Mouse (Mus musculus): ENCODE data around the gene Fetub. TPM values are rescaled to one million over a fixed set of nuclear protein-coding genes. Genes with fewer than 3 reads are reported as not detected.
A peak's percentile ranks its signal among the peaks of the same experiment; 100 is the strongest.

Fetub gene
- 5.5 and 5.8 TPM in 2 replicates for polyA plus RNA-seq (2015; fragmentation: Nextera tagmentation; extraction: Ambion mirVana)

- Histone ChIP-seq H3K27ac (replicated peaks) (no peak within 1 kb of the TSS), H3K4me1 (peaks cover 6% of the 10 kb centered on the region; the same call in 1 of the 2 replicates), H3K4me3 (replicated peaks) (no peak within 1 kb of the TSS), H3K9ac (no peak within 1 kb of the TSS), H3K4me2 (replicated peaks) (no peak within 1 kb of the TSS), H3K27me3 (no peaks in the 10 kb centered on the region), H3K36me3 (no peaks in the 10 kb centered on the region), H3K9me3 (replicated peaks) (no peaks in the 10 kb centered on the region)
- peak; percentile 64 for ATAC-seq (ENCODE audit: insufficient number of reproducible peaks, low FRiP score, low TSS enrichment, low read depth)
- WGBS, result 87% methylated on average over 5 of the region's 5 CpGs
Observed at GRCm38 (mm10) chr16:22918034-22918433, at the start of gene Fetub. Gene Fetub (plus strand): TSS chr16:22918334.

- H3K36me3 ChIP-seq, result peaks cover 57% of the 10 kb centered on the region
- no peaks in the 10 kb centered on the region for H3K9me3 ChIP-seq (replicated peaks)
- H3K4me3 ChIP-seq (replicated peaks), result no peak overlapping the region
- no peak for ATAC-seq (ENCODE audit: insufficient number of reproducible peaks, low FRiP score, low TSS enrichment, low read depth)
- 91% methylated on average over 8 of the region's 8 CpGs for WGBS
- no peak overlapping the region for H3K4me2 ChIP-seq (replicated peaks)
- H3K4me1 ChIP-seq, result no peaks in the 10 kb centered on the region
- H3K27ac ChIP-seq (replicated peaks), result no peak overlapping the region
- no peak overlapping the region for H3K9ac ChIP-seq
- H3K27me3 ChIP-seq, result no peaks in the 10 kb centered on the region
Observed at GRCm38 (mm10) chr16:22872397-22872796, 45.7 kb upstream of the Fetub start.

- no peak for ATAC-seq (ENCODE audit: insufficient number of reproducible peaks, low FRiP score, low TSS enrichment, low read depth)
- Histone ChIP-seq H3K27ac (replicated peaks) (no peak overlapping the region), H3K4me2 (replicated peaks) (no peak overlapping the region), H3K4me1 (0 out of 2 replicates have a peak, but pooled peaks cover 7% of the 10 kb centered on the region), H3K9me3 (replicated peaks) (no peaks in the 10 kb centered on the region), H3K9ac (no peak overlapping the region), H3K4me3 (replicated peaks) (no peak overlapping the region), H3K36me3 (peaks cover 48% of the 10 kb centered on the region), H3K27me3 (no peaks in the 10 kb centered on the region)
- 78% methylated on average over 4 of the region's 4 CpGs for WGBS
Observed at GRCm38 (mm10) chr16:22873369-22873768, 44.8 kb upstream of the Fetub start.

- H3K4me2 ChIP-seq (replicated peaks), result no peak overlapping the region
- H3K9me3 ChIP-seq (replicated peaks), result no peaks in the 10 kb centered on the region
- H3K4me1 ChIP-seq, result peaks cover 19% of the 10 kb centered on the region
- H3K27me3 ChIP-seq, result no peaks in the 10 kb centered on the region
- 30% methylated on average over 9 of the region's 9 CpGs for WGBS
- H3K27ac ChIP-seq (replicated peaks), result no peak overlapping the region
- no peak overlapping the region for H3K9ac ChIP-seq
- H3K4me3 ChIP-seq (replicated peaks), result no peak overlapping the region
- ATAC-seq (ENCODE audit: insufficient number of reproducible peaks, low FRiP score, low TSS enrichment, low read depth), result no peak
- H3K36me3 ChIP-seq, result peaks cover 18% of the 10 kb centered on the region
Observed at GRCm38 (mm10) chr16:22876218-22877043, 41.7 kb upstream of the Fetub start.

GRCm38 (mm10) chr16:22877660-22878390, 40.3 kb upstream of the Fetub start:
- no peak for ATAC-seq (ENCODE audit: insufficient number of reproducible peaks, low FRiP score, low TSS enrichment, low read depth)
- no peaks in the 10 kb centered on the region for H3K9me3 ChIP-seq (replicated peaks)
- peaks cover 5% of the 10 kb centered on the region for H3K36me3 ChIP-seq
- H3K27ac ChIP-seq (replicated peaks), result no peak overlapping the region
- H3K4me1 ChIP-seq, result peaks cover 19% of the 10 kb centered on the region
- H3K4me3 ChIP-seq (replicated peaks), result no peak overlapping the region
- WGBS, result 62% methylated on average over 11 of the region's 11 CpGs
- H3K9ac ChIP-seq, result no peak overlapping the region
- H3K4me2 ChIP-seq (replicated peaks), result no peak overlapping the region
- no peaks in the 10 kb centered on the region for H3K27me3 ChIP-seq

DNA sequence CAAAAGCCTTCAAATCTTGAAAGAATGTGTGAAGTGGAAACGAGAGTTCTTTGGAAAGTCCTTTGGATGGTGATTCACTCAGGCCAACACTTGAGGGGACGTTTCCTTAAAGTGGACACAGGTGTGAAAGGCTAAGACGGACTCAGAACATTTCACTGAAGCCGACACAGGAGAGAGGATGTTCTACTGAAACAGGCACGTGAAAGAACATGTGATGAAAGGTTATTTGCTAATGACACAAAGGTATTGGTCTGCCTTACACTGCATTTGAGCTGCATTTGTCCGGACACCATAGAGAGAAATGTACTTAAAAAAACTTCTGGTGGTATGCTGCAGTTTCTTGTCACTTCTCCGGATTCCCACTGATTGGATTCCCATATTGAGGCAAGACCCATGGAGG, 39.4 kb upstream of the Fetub start:
- Histone ChIP-seq H3K4me2 (replicated peaks) (no peak overlapping the region), H3K27ac (replicated peaks) (no peak overlapping the region), H3K9ac (no peak overlapping the region), H3K4me3 (replicated peaks) (no peak overlapping the region), H3K27me3 (no peaks in the 10 kb centered on the region), H3K36me3 (no peaks in the 10 kb centered on the region), H3K9me3 (replicated peaks) (no peaks in the 10 kb centered on the region), H3K4me1 (peaks cover 19% of the 10 kb centered on the region)
- no peak for ATAC-seq (ENCODE audit: insufficient number of reproducible peaks, low FRiP score, low TSS enrichment, low read depth)
- 75% methylated on average over 7 of the region's 7 CpGs for WGBS

- ATAC-seq (ENCODE audit: insufficient number of reproducible peaks, low FRiP score, low TSS enrichment, low read depth), result no peak
- WGBS, result 41% methylated on average over 7 of the region's 7 CpGs
Observed at GRCm38 (mm10) chr16:22879945-22880595, 38.1 kb upstream of the Fetub start.

DNA sequence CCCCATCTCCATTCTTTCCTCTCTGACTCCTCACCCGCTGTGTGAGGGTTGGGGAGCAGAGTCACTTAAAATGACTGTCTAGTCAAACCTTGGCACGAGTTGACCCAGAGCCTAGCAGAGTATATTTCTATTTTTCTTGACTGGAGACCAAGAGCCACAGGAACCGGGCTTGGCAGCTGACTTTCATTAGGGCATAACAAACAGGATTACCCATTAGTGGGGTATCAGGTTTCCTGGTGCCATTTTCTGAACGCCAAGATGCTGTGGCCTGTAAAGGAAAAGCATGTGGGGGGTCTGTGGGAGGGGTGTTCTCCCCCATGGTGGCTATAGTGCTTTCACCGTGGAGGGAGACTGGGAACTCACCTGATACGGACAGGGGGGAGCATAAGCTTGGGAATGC, 37.2 kb upstream of the Fetub start:
- ATAC-seq (ENCODE audit: insufficient number of reproducible peaks, low FRiP score, low TSS enrichment, low read depth), result 0 out of 2 replicates have a peak, but pooled peaks have one; percentile 27
- no peak overlapping the region for H3K27ac ChIP-seq (replicated peaks)

More at GRCm38 (mm10) chr16:22879945-22880595, 38.1 kb upstream of the Fetub start:
- H3K4me3 ChIP-seq (replicated peaks), result no peak overlapping the region
- H3K4me1 ChIP-seq, result peaks cover 19% of the 10 kb centered on the region
- H3K4me2 ChIP-seq (replicated peaks), result no peak overlapping the region
- no peak overlapping the region for H3K27ac ChIP-seq (replicated peaks)
- no peak overlapping the region for H3K9ac ChIP-seq
- no peaks in the 10 kb centered on the region for H3K27me3 ChIP-seq
- no peaks in the 10 kb centered on the region for H3K9me3 ChIP-seq (replicated peaks)
- no peaks in the 10 kb centered on the region for H3K36me3 ChIP-seq

GRCm38 (mm10) chr16:22881487-22881886, 36.6 kb upstream of the Fetub start:
- Histone ChIP-seq H3K9me3 (replicated peaks) (no peaks in the 10 kb centered on the region), H3K36me3 (no peaks in the 10 kb centered on the region), H3K9ac (no peak overlapping the region), H3K4me1 (peaks cover 19% of the 10 kb centered on the region), H3K27ac (replicated peaks) (no peak overlapping the region), H3K4me2 (replicated peaks) (no peak overlapping the region), H3K4me3 (replicated peaks) (no peak overlapping the region), H3K27me3 (no peaks in the 10 kb centered on the region)
- WGBS, result 45% methylated on average over 4 of the region's 4 CpGs
- no peak for ATAC-seq (ENCODE audit: insufficient number of reproducible peaks, low FRiP score, low TSS enrichment, low read depth)

More for the DNA sequence above, 37.2 kb upstream of the Fetub start:
- H3K27me3 ChIP-seq, result no peaks in the 10 kb centered on the region
- no peak overlapping the region for H3K4me2 ChIP-seq (replicated peaks)
- H3K4me3 ChIP-seq (replicated peaks), result no peak overlapping the region
- H3K9me3 ChIP-seq (replicated peaks), result no peaks in the 10 kb centered on the region
- WGBS, result 3% methylated on average over 6 of the region's 6 CpGs
- H3K36me3 ChIP-seq, result no peaks in the 10 kb centered on the region
- H3K9ac ChIP-seq, result no peak overlapping the region
- H3K4me1 ChIP-seq, result peaks cover 19% of the 10 kb centered on the region

- Histone ChIP-seq H3K27me3 (no peaks in the 10 kb centered on the region; the same call in 1 of the 2 replicates), H3K36me3 (no peaks in the 10 kb centered on the region), H3K27ac (replicated peaks) (no peak overlapping the region), H3K9me3 (replicated peaks) (no peaks in the 10 kb centered on the region), H3K4me3 (replicated peaks) (no peak overlapping the region), H3K4me2 (replicated peaks) (no peak overlapping the region), H3K4me1 (peaks cover 12% of the 10 kb centered on the region), H3K9ac (no peak overlapping the region)
- 73% methylated on average over 5 of the region's 5 CpGs for WGBS
- ATAC-seq (ENCODE audit: insufficient number of reproducible peaks, low FRiP score, low TSS enrichment, low read depth), result no peak
Observed at GRCm38 (mm10) chr16:22883441-22883840, 34.7 kb upstream of the Fetub start.

DNA sequence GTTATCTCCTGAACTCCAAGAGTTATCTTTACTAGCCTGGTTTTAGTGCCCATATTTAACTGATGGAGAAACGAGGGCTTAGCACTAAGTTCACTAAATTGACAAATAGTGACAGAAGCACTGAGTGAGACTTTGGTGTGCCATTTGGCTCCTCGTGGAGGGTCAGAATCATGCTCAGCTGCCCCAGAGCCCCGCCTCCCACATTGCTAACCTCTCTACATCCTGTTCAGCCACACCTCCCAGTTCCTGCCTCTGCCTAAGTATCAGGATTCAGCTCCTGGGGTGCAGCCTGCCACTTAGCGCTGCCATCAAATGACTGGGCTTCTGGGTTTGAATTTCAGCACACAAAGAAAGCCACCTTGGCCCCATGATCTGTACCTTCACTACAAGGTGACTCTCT, 32.8 kb upstream of the Fetub start:
- H3K36me3 ChIP-seq, result no peaks in the 10 kb centered on the region
- H3K4me1 ChIP-seq, result peaks cover 9% of the 10 kb centered on the region; the same call in 1 of the 2 replicates
- no peak overlapping the region for H3K4me3 ChIP-seq (replicated peaks)
- ATAC-seq (ENCODE audit: insufficient number of reproducible peaks, low FRiP score, low TSS enrichment, low read depth), result no peak
- H3K9me3 ChIP-seq (replicated peaks), result no peaks in the 10 kb centered on the region
- no peak overlapping the region for H3K4me2 ChIP-seq (replicated peaks)
- H3K9ac ChIP-seq, result no peak overlapping the region
- H3K27me3 ChIP-seq, result no peaks in the 10 kb centered on the region; the same call in 1 of the 2 replicates
- 45% methylated on average over 4 of the region's 4 CpGs for WGBS
- no peak overlapping the region for H3K27ac ChIP-seq (replicated peaks)

All from embryonic facial prominence, embryonic 15.5 days (tissue).